ENCODE assay signal across 9 mouse cellular contexts in genomic region chr19:57006841-57007240, GRCm38 (mm10). TPM values are rescaled to one million over a fixed set of nuclear protein-coding genes. Genes with fewer than 3 reads are reported as not detected.
DNase-seq lines count a peak whose midpoint lies in the region; ATAC-seq lines count a peak whose summit lies in the region.
"Had no signal": no experiment of that assay in that cellular context is flagged by ENCODE, and none has a peak within 500 bp of the region (broad histone marks: within the 10 kb centered on the region; RNA-seq: fewer than 3 reads in every experiment).

No protein-coding gene starts in this region.

- H3K9ac ChIP-seq in kidney, embryonic 15.5 days = no peak overlapping the region; the same call in 1 of the 2 replicates
- no peak overlapping the region for H3K9ac ChIP-seq in limb, embryonic 15.5 days
- H3K9ac ChIP-seq: liver, embryonic 14.5 days had no signal

- H3K4me1 ChIP-seq in kidney, embryonic 15.5 days = peaks cover 57% of the 10 kb centered on the region
- peaks cover 39% of the 10 kb centered on the region for H3K4me1 ChIP-seq in limb, embryonic 15.5 days

- 45% methylated on average over 13 of the region's 13 CpGs for WGBS in kidney, embryonic 15.5 days
- WGBS in limb, embryonic 15.5 days = 56% methylated on average over 13 of the region's 13 CpGs

- H3K27me3 ChIP-seq in kidney, embryonic 15.5 days = peaks cover 10% of the 10 kb centered on the region
- H3K27me3 ChIP-seq in limb, embryonic 15.5 days = peaks cover 16% of the 10 kb centered on the region

- peak; percentile 53 for DNase-seq in cerebellum, adult 11-12 months
- no peak for DNase-seq in cerebellum, adult 18-20 months
- no peak for DNase-seq in kidney, postnatal 25 days
- peak; percentile 44 for DNase-seq in brain, adult 2 months (ENCODE audit: low read depth, low spot score)
- no peak for DNase-seq in left cerebral cortex, postnatal 4 days

- H3K36me3 ChIP-seq in kidney, embryonic 15.5 days = no peaks in the 10 kb centered on the region
- no peaks in the 10 kb centered on the region for H3K36me3 ChIP-seq in limb, embryonic 15.5 days

- H3K9me3 ChIP-seq in kidney, embryonic 15.5 days (replicated peaks) = no peaks in the 10 kb centered on the region
- H3K9me3 ChIP-seq in limb, embryonic 15.5 days = no peaks in the 10 kb centered on the region

- no peak for ATAC-seq in kidney, embryonic 15.5 days (replicated peaks; ENCODE audit: low FRiP score)
- ATAC-seq in limb, embryonic 15.5 days (ENCODE audit: insufficient number of reproducible peaks, low FRiP score, low TSS enrichment, low read depth) = no peak
- no peak for ATAC-seq in CD4-positive, CD25-positive, alpha-beta regulatory T cell, adult 4 months

- peak overlapping the region; percentile 61 for H3K4me3 ChIP-seq in kidney, embryonic 15.5 days (replicated peaks)
- H3K4me3 ChIP-seq in limb, embryonic 15.5 days = peak overlapping the region; percentile 51

- H3K27ac ChIP-seq in kidney, embryonic 15.5 days = no peak overlapping the region
- H3K27ac ChIP-seq in limb, embryonic 15.5 days = no peak overlapping the region
- H3K27ac ChIP-seq: liver, embryonic 14.5 days had no signal

- peak overlapping the region; percentile 95 for H3K4me2 ChIP-seq in kidney, embryonic 15.5 days
- peak overlapping the region; percentile 93 for H3K4me2 ChIP-seq in limb, embryonic 15.5 days

- intact Hi-C loops in left cerebral cortex, postnatal 4 days (cut with DNase I) = no loop called here

RNA-seq across cellular contexts. Expression of gene Afap1l2, which starts 1.2 kb away (rescaled TPM):
- 16.8 and 18.3 TPM in 2 replicates for polyA plus RNA-seq in kidney, embryonic 15.5 days (2015; fragmentation: Nextera tagmentation; extraction: Ambion mirVana)
- 12.0 and 12.9 TPM in 2 replicates for polyA plus RNA-seq in limb, embryonic 15.5 days (2015; fragmentation: Nextera tagmentation; extraction: Ambion mirVana)
- 10 to 100 TPM; 13.6 TPM for total RNA-seq in left cerebral cortex, postnatal 4 days (2021)
- polyA plus RNA-seq in CD4-positive, CD25-positive, alpha-beta regulatory T cell, adult 4 months (2017; shearing (Covaris generic)) = not detected

Comparison
In these comparisons a context has a peak if more than half of its experiments do, and no peak if none do; other contexts are left out.
1. DNase-seq: peak in cerebellum, adult 11-12 months (single experiment) and brain, adult 2 months (single experiment); none in cerebellum, adult 18-20 months (0 of 2), kidney, postnatal 25 days (0 of 2) and left cerebral cortex, postnatal 4 days (single experiment).